Mouse (Mus musculus): Measurements from ENCODE around the gene Atl1. TPM values are rescaled to one million over a fixed set of nuclear protein-coding genes. Genes with fewer than 3 reads are reported as not detected.

The Atl1 gene
- 1.1 and 1.7 TPM in 2 replicates for polyA plus RNA-seq (2012; rRNA removed; ENCODE audit: low replicate concordance)

GRCm38 (mm10) chr12:69892371-69893251 is at the start of gene Atl1, which contains the start of gene Map4k5:
Atl1 (plus strand) TSS chr12:69892614.
Map4k5 (minus strand) TSS chr12:69893200.

DNA sequence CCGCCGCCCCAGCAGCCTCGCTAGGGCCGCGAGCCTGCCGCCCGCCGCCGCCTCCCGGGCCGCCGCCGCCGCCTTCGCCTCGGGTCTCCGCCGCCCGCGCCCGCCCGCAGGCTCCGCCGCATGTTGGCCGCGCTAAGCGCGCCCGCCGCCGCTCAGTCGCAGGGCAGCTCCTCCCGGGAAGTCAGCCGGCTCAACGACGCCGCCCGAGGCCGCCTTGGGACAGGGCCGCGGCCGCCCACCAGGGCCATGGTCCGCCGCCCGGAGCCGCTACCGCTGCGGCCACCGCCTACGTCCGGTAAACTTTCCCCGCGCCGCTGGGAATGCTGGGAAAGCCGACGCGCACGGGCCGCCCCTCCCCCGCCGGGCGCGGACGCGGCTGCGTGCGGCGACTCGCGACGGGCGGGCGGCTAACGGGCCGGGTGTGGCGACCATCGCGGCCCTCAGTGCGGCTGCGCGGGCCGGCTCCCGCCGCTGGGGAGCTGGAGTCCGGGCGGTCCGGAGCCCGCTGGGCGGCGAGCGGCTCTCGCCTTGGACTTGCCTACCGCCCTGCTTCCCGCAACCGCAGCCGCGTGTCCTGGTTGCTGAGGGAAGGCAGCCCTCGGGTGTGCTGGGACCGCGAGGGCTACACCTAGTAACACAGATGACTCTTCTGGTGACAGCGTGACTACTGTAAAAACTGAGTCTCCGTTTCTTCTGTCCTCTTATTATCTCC is 94.5 kb downstream of the Atl1 start, which contains the start of gene Sav1:
Gene Sav1 (minus strand): TSS at position 217 of the 712 bp plus-strand sequence.

Other genes with a start within 250 kb of the Atl1 start
- gene Sos2, start 210.8 kb upstream of the Atl1 start, polyA plus RNA-seq (2012; rRNA removed; ENCODE audit: low replicate concordance) = 13.7 and 27.4 TPM in 2 replicates
- 3.4 and 8.3 TPM in 2 replicates for gene L2hgdh, start 167.7 kb upstream of the Atl1 start, polyA plus RNA-seq (2012; rRNA removed; ENCODE audit: low replicate concordance)
- 17.1 and 20.7 TPM in 2 replicates for gene Atp5s, start 167.7 kb upstream of the Atl1 start, polyA plus RNA-seq (2012; rRNA removed; ENCODE audit: low replicate concordance)
- gene Cdkl1, start 101.3 kb upstream of the Atl1 start, polyA plus RNA-seq (2012; rRNA removed; ENCODE audit: low replicate concordance) = 0.29 and 0.92 TPM in 2 replicates
- gene Map4k5, start 586 bp downstream of the Atl1 start, polyA plus RNA-seq (2012; rRNA removed; ENCODE audit: low replicate concordance) = 5.5 and 15.0 TPM in 2 replicates
- gene Sav1, start 94.4 kb downstream of the Atl1 start, polyA plus RNA-seq (2012; rRNA removed; ENCODE audit: low replicate concordance) = 15.3 and 41.1 TPM in 2 replicates
- gene Nin, start 221.1 kb downstream of the Atl1 start, polyA plus RNA-seq (2012; rRNA removed; ENCODE audit: low replicate concordance) = 5.7 and 10.2 TPM in 2 replicates